Mouse (Mus musculus) small intestine, adult 2 months (tissue): ENCODE data around the gene Atp6v1e2.

ENCODE experiments used
- CTCF ChIP-seq: fragments of 200-500 bp; IDR thresholded peaks from 2 replicates; pipeline ENCODE4 v1.5.1; 2012; ENCODE audit warnings: low read depth, mild to moderate bottlenecking, control low read depth, inconsistent platforms, low read length, moderate library complexity, mixed read lengths; ENCODE audit not compliant: insufficient replicate concordance, insufficient read length; ENCODE audit errors: extremely low read depth
- POLR2A ChIP-seq: fragments of 200-500 bp; IDR thresholded peaks from 2 replicates; pipeline ENCODE4 v1.6.1; 2012; ENCODE audit warnings: low read depth, mild to moderate bottlenecking, control low read depth, inconsistent platforms, low read length, moderate library complexity

GRCm38 (mm10) chr17:86981701-86982100 is 34.0 kb upstream of the Atp6v1e2 start:
- TF ChIP-seq POLR2A (no peak), CTCF (no peak)
